Mouse (Mus musculus): Measurements from ENCODE around the gene Megf11. TPM values are rescaled to one million over a fixed set of nuclear protein-coding genes. Genes with fewer than 3 reads are reported as not detected.

Gene Megf11
- total and polyA plus RNA-seq, 3 experiments = 0.08 to 0.93 TPM; not detected in 1

DNA sequence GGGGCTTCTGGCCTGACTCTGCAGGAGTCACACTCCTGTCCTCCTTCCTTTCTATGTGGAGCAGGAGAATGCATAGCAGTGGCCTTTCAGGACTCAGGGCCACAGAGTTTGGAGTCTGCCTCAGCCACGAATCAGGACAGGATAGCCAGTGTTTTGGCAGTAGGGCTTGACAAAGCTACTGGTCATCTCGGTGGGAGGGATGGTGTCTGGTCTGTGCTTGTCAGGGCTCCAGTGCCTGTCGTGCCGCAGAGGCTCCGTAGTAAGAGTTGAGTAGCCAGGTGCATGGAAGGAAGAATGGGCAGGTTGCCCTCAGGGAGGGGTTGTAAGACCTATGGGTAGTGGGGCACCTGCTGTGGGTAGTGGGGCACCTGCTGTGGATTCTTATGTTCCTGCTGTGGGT lies 96.7 kb downstream of the Megf11 start:
- peaks cover 1 to 5% of the 10 kb centered on the region in 2 experiments; a peak in 3 of 4 replicates for H3K27me3 ChIP-seq (ENCODE audit: control insufficient read depth in 1 of 2, insufficient read depth in 2 of 2, low read length in 2 of 2)
- no peaks in the 10 kb centered on the region for H3K4me1 ChIP-seq (ENCODE audit: control insufficient read depth in 1 of 2, insufficient read depth in 2 of 2, low read length in 2 of 2)
- H3K27ac ChIP-seq (ENCODE audit: control insufficient read depth, low read depth, low read length) = no peak overlapping the region
- H3K9ac ChIP-seq (ENCODE audit: control insufficient read depth, low read depth, low read length, poor library complexity, severe bottlenecking) = no peak overlapping the region
- TF ChIP-seq TBP (IDR thresholded peaks at IDR 0.05; ENCODE audit: low read depth, low read length) (no peak), KAT2A (conservative IDR thresholded peaks at IDR 0.05; ENCODE audit: low read depth, low read length) (no peak), POLR2AphosphoS2 (IDR thresholded peaks at IDR 0.05; ENCODE audit: low read length) (no peak), RAD21 (IDR thresholded peaks at IDR 0.05; ENCODE audit: low read depth, low read length) (no peak)
- no peak for DNase-seq (ENCODE audit: low read depth, low spot score)
- H3K79me2 ChIP-seq (ENCODE audit: control insufficient read depth, insufficient read depth, low read length, poor library complexity) = no peaks in the 10 kb centered on the region
- no peak overlapping the region for H3K4me3 ChIP-seq (ENCODE audit: control insufficient read depth in 1 of 2, insufficient read depth in 1 of 2, low read depth in 2 of 2, low read length in 2 of 2)
- H3K9me3 ChIP-seq (replicated peaks; ENCODE audit: insufficient read depth, low read length) = no peaks in the 10 kb centered on the region
- no peaks in the 10 kb centered on the region for H3K36me3 ChIP-seq (ENCODE audit: control insufficient read depth in 1 of 2, insufficient read depth in 2 of 2, low read length in 2 of 2)

DNA sequence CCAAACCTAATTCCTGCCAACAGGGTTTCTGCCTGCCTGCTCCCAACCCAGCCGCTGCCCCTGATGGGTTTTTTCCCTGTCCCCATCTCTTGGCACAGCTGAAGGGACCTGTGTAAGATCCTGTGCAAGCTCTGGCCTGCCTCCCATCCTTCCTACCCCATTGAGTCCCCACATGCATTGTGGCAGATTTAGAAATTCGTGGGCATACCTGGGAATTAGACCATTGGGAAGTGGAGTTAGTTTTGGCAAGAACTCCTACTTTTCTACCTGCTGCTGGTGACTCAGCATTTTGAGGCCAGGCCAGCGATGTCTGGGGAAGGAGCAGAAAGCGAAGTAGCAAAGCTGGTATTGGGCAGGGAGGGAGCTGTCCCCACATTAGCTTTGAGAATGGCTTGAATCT lies 102.0 kb downstream of the Megf11 start:
- peaks cover 6 to 12% of the 10 kb centered on the region in 2 experiments; a peak in 3 of 4 replicates for H3K27me3 ChIP-seq (ENCODE audit: control insufficient read depth in 1 of 2, insufficient read depth in 2 of 2, low read length in 2 of 2)
- H3K4me1 ChIP-seq (ENCODE audit: control insufficient read depth in 1 of 2, insufficient read depth in 2 of 2, low read length in 2 of 2) = no peaks in the 10 kb centered on the region
- no peaks in the 10 kb centered on the region for H3K79me2 ChIP-seq (ENCODE audit: control insufficient read depth, insufficient read depth, low read length, poor library complexity)
- TF ChIP-seq USF2 (IDR thresholded peaks at IDR 0.05; ENCODE audit: borderline replicate concordance in 1 of 2, insufficient read depth in 1 of 2, low read depth in 1 of 2, low read length in 2 of 2) = no peak
- TF ChIP-seq POLR2A (IDR thresholded peaks at IDR 0.05; ENCODE audit: control insufficient read depth in 1 of 2, insufficient read depth in 1 of 2, low read depth in 1 of 2, low read length in 2 of 2, poor library complexity in 1 of 2) = no peak
- TF ChIP-seq UBTF (IDR thresholded peaks at IDR 0.05; ENCODE audit: borderline replicate concordance, insufficient read depth, low read depth, low read length) = no peak
- TF ChIP-seq CHD1 (IDR thresholded peaks at IDR 0.05; ENCODE audit: low read depth, low read length) = no peak
- H3K36me3 ChIP-seq (ENCODE audit: control insufficient read depth in 1 of 2, insufficient read depth in 2 of 2, low read length in 2 of 2) = no peaks in the 10 kb centered on the region
- no peak for DNase-seq (ENCODE audit: low read depth, low spot score)
- no peak overlapping the region for H3K27ac ChIP-seq (ENCODE audit: control insufficient read depth, low read depth, low read length)
- no peak overlapping the region for H3K9ac ChIP-seq (ENCODE audit: control insufficient read depth, low read depth, low read length, poor library complexity, severe bottlenecking)
- H3K4me3 ChIP-seq (ENCODE audit: control insufficient read depth in 1 of 2, insufficient read depth in 1 of 2, low read depth in 2 of 2, low read length in 2 of 2) = no peak overlapping the region
- H3K9me3 ChIP-seq (replicated peaks; ENCODE audit: insufficient read depth, low read length) = no peaks in the 10 kb centered on the region

DNA sequence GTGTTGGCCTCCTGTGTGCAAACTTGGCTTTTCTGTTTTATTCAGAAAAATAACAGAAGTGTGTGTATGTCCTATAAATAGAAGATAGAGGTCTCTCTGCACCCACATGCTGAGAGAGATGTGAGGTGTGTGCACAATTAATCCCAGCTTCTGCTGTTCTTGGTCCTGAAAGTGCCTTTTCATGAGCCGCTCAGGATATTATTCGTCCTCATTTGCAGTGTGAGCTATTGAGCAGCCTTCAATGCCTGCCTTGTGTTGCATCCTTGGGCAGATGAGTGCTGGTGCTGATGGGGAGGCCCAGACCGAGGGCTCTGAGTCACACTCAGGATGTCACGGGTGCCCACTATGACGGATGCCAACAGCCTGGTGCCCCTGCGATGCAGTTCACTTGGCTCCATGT lies 109.2 kb downstream of the Megf11 start:
- Histone ChIP-seq H3K27ac (ENCODE audit: control insufficient read depth, low read depth, low read length) (no peak overlapping the region), H3K36me3 (ENCODE audit: control insufficient read depth in 1 of 2, insufficient read depth in 2 of 2, low read length in 2 of 2) (no peaks in the 10 kb centered on the region), H3K4me1 (ENCODE audit: control insufficient read depth in 1 of 2, insufficient read depth in 2 of 2, low read length in 2 of 2) (no peaks in the 10 kb centered on the region), H3K9ac (ENCODE audit: control insufficient read depth, low read depth, low read length, poor library complexity, severe bottlenecking) (no peak overlapping the region), H3K9me3 (replicated peaks; ENCODE audit: insufficient read depth, low read length) (no peaks in the 10 kb centered on the region), H3K27me3 (ENCODE audit: control insufficient read depth in 1 of 2, insufficient read depth in 2 of 2, low read length in 2 of 2) (peaks cover 7 to 10% of the 10 kb centered on the region in 2 experiments), H3K4me3 (ENCODE audit: control insufficient read depth in 1 of 2, insufficient read depth in 1 of 2, low read depth in 2 of 2, low read length in 2 of 2) (no peak overlapping the region), H3K79me2 (ENCODE audit: control insufficient read depth, insufficient read depth, low read length, poor library complexity) (no peaks in the 10 kb centered on the region)
- no peak for DNase-seq (ENCODE audit: low read depth, low spot score)
- TF ChIP-seq MAX (IDR thresholded peaks at IDR 0.05; ENCODE audit: low read length) (no peak), TCF12 (IDR thresholded peaks at IDR 0.05; ENCODE audit: low read depth, low read length) (no peak), NRF1 (IDR thresholded peaks at IDR 0.05; ENCODE audit: insufficient read depth, low read depth, low read length, poor library complexity, severe bottlenecking) (no peak), EP300 (IDR thresholded peaks at IDR 0.05; ENCODE audit: low read depth in 1 of 2, low read length in 2 of 2) (no peak), CTCF (IDR thresholded peaks at IDR 0.05 in 2 of 3, conservative IDR thresholded peaks at IDR 0.05 in 1 of 3; ENCODE audit: control insufficient read depth in 1 of 3, insufficient read depth in 1 of 3, low read depth in 2 of 3, low read length in 3 of 3, poor library complexity in 1 of 3, severe bottlenecking in 1 of 3) (no peak), ZNF384 (IDR thresholded peaks at IDR 0.05; ENCODE audit: low read depth, low read length) (no peak), ETS1 (IDR thresholded peaks at IDR 0.05; ENCODE audit: low read depth, low read length) (no peak), KAT2A (conservative IDR thresholded peaks at IDR 0.05; ENCODE audit: low read depth, low read length) (no peak), CHD2 (IDR thresholded peaks at IDR 0.05; ENCODE audit: low read length) (no peak), E2F4 (IDR thresholded peaks at IDR 0.05; ENCODE audit: borderline replicate concordance, low read depth, low read length) (no peak), RCOR1 (IDR thresholded peaks at IDR 0.05; ENCODE audit: low read depth, low read length) (no peak), MYB (IDR thresholded peaks at IDR 0.05; ENCODE audit: low read depth, low read length) (no peak), GABPA (IDR thresholded peaks at IDR 0.05; ENCODE audit: low read depth, low read length) (no peak), POLR2AphosphoS2 (IDR thresholded peaks at IDR 0.05; ENCODE audit: low read length) (no peak), ZMIZ1 (IDR thresholded peaks at IDR 0.05; ENCODE audit: low read depth, low read length) (no peak), UBTF (IDR thresholded peaks at IDR 0.05; ENCODE audit: borderline replicate concordance, insufficient read depth, low read depth, low read length) (no peak)
